26 mouse cellular contexts compared by ENCODE assay signal in genomic region chr13:41408374-41408952, GRCm38 (mm10).
"Had no signal": no experiment of that assay in that cellular context is flagged by ENCODE, and none has a peak within 500 bp of the region (broad histone marks: within the 10 kb centered on the region; RNA-seq: fewer than 3 reads in every experiment).

No protein-coding gene starts in this region.

- H3K27ac ChIP-seq: heart, embryonic 13.5 days; heart, embryonic 15.5 days; hindbrain, embryonic 13.5 days; hindbrain, embryonic 15.5 days; hindbrain, postnatal 0 days; kidney, embryonic 15.5 days; kidney, postnatal 0 days; limb, embryonic 13.5 days; limb, embryonic 15.5 days; liver, embryonic 12.5 days; liver, embryonic 14.5 days had no signal

- H3K4me2 ChIP-seq: heart, embryonic 11.5 days; heart, embryonic 13.5 days; heart, embryonic 15.5 days; hindbrain, embryonic 13.5 days; hindbrain, embryonic 15.5 days; kidney, embryonic 15.5 days; limb, embryonic 13.5 days; limb, embryonic 15.5 days; liver, embryonic 12.5 days had no signal

- H3K9me3 ChIP-seq: heart, embryonic 13.5 days; heart, embryonic 15.5 days; hindbrain, embryonic 13.5 days; hindbrain, embryonic 15.5 days; kidney, embryonic 15.5 days; limb, embryonic 13.5 days; limb, embryonic 15.5 days; liver, embryonic 12.5 days had no signal

- DNase-seq: gastrocnemius, postnatal 14 days; gastrocnemius, postnatal 36 days; heart, adult 18-20 months; heart, postnatal 14 days; heart, postnatal 36 days; kidney, adult 11 months; kidney, adult 2 months; kidney, adult 9 months; kidney, postnatal 14 days; kidney, postnatal 36 days; layer of hippocampus, adult 9-11 months; layer of hippocampus, postnatal 36 days; left cerebral cortex, postnatal 4 days had no signal

- H3K36me3 ChIP-seq: heart, embryonic 13.5 days; heart, embryonic 15.5 days; hindbrain, embryonic 13.5 days; hindbrain, embryonic 15.5 days; kidney, embryonic 15.5 days; limb, embryonic 13.5 days; limb, embryonic 15.5 days; liver, embryonic 12.5 days had no signal

- H3K4me1 ChIP-seq: heart, embryonic 13.5 days; heart, embryonic 15.5 days; hindbrain, embryonic 13.5 days; hindbrain, embryonic 15.5 days; limb, embryonic 13.5 days; limb, embryonic 15.5 days; liver, embryonic 12.5 days had no signal

- H3K4me3 ChIP-seq: heart, embryonic 13.5 days; heart, embryonic 15.5 days; hindbrain, embryonic 13.5 days; hindbrain, embryonic 15.5 days; kidney, embryonic 15.5 days; limb, embryonic 13.5 days; limb, embryonic 15.5 days; liver, embryonic 12.5 days had no signal

- H3K27me3 ChIP-seq: heart, embryonic 13.5 days; heart, embryonic 15.5 days; hindbrain, embryonic 13.5 days; hindbrain, embryonic 15.5 days; kidney, embryonic 15.5 days; limb, embryonic 13.5 days; limb, embryonic 15.5 days; liver, embryonic 12.5 days had no signal

- H3K9ac ChIP-seq: heart, embryonic 13.5 days; heart, embryonic 15.5 days; hindbrain, embryonic 13.5 days; hindbrain, embryonic 15.5 days; kidney, embryonic 15.5 days; limb, embryonic 13.5 days; limb, embryonic 15.5 days; liver, embryonic 12.5 days; liver, embryonic 14.5 days had no signal

- ATAC-seq: hindbrain, postnatal 0 days; intestine, embryonic 16.5 days; liver, embryonic 12.5 days had no signal
